Mouse (Mus musculus): ENCODE measurements around the gene Klhl2.

The Klhl2 gene

DNA sequence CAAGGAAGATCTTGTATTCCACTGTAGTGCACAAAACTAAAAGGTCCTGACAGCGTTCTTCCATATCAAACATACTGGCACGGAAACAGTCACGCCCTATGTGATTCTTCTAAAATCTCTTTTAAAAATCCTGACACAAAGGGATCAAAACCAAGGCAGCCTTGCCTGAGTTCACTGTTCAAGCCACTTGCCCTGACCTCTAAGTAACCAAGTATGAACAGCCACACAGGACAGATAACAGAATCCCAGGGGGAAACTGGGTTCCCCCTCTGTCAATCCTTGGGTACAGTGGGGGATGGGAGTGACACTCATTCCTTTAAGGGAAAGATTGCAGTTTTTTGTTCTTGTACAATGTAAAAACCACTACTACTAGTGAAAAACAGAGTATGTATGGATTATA is 19.9 kb downstream of the Klhl2 start:
- no peak for DNase-seq

DNA sequence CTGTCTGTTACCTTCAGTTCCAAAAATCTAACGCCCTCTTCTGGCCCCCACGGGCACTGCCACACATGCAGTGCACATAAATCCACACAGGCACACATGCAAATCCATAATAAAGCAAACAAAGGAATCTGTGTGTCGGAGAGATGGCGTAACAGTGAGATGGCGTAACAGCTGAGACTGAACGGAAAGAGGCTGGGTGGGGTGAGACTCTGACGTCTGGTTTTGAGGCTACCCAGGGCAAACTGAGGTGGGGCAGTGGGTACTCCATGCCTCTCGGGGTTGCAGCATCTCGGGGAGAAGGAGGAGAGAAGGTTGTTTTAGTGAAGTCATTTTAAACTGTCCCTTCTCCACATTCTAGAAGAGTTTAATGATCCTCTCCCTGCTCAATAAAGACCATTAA is 20.4 kb downstream of the Klhl2 start:
- DNase-seq, result peak; percentile 48 to 51

DNA sequence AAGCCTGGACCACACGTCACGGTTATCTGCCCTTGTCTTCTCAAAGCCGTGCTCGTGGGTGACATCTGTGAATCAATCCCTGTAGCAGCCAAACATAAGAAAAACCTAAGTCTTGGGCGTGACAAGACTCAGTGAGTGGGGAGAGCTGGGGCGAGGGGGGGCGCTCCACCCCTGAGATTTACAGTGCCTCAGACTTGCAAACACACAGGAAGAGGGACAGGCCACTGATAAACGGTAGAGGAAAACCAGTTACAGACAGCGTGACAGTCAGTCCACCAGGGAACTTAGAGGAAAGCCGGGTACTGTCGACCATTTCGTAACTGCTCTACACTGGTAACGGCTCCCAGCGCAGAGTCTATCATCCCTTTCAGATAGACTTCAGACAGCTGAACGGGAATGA is 21.4 kb downstream of the Klhl2 start:
- DNase-seq, result no peak

DNA sequence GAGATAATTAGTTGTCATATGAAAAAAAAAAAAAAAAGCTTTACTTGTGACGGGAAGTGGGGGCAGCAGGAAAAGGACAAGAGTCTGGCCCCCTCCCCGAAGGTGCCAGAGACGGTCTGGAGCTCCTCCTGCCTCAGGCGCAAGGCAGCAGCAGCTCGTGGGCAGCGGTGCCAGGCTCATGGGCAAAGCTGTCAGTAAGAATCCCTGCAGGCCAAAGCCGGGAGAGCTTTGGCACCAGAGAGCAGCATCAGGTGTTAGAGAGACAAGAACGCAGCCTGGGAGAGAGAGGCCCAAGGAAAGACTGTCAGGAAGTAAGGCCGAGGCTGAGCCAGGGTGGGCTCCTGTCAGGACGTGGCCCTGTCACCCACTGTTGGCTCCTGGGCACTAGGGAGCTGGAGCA is 22.5 kb downstream of the Klhl2 start:
- no peak for DNase-seq

DNA sequence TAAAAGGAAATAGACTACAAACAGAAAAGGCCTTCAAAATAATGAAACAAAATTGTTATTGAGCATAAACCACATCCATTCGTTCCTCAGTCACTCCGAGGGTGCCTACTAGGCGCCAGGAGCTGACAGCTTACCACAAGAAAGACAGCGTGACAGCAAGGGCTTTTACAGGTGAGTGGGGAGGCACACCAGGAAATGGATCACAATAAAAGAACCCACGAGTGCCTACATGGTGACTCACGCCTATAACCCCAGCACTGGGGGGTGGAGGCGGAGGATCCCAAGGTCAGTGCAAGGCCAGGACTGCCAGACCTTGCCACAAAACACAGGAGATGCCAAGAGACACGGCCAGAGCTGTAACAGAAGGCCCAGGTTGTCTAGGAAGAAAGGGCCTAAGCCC is 23.4 kb downstream of the Klhl2 start:
- peak in 1 of 2 experiments; percentile 38 for DNase-seq

DNA sequence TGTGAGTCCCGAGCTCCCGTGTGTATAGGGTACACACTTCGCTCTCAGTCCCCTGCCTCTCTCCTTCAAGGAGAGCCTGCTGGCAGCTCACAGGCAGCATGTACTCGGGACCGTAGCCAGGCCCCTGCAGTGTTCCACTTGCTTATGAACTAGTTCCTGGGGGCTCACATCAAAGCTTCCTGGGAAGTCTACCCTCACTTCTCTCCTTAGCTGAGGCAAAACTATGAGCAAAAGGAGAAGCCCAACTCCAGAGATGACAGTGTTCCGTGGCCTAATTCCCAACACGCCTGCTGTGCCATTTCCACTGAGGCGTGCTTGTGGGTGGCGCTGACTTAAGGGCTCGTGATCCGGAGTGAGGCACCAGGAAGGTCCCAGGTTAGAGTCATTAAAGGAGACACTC is 25.9 kb downstream of the Klhl2 start:
- no peak for DNase-seq

DNA sequence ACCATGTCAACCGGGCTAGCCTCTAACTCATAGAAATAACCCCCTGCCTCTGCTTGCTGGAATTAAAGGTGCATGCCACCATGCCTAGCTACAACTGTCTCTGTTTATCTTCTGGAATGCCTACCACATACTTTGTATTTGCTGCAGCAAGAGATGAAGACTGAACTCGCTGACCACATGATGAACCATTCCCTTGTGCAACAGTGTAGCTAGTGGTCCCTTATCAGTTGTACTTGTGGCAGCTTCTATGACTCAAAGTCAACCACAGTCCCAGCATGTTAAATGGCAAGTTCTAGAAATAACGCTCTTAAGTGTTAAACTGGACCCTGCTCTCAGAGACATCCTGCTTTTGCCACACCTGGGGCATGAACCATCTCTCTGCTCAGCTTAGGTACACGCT is 28.9 kb downstream of the Klhl2 start:
- DNase-seq, result no peak

DNA sequence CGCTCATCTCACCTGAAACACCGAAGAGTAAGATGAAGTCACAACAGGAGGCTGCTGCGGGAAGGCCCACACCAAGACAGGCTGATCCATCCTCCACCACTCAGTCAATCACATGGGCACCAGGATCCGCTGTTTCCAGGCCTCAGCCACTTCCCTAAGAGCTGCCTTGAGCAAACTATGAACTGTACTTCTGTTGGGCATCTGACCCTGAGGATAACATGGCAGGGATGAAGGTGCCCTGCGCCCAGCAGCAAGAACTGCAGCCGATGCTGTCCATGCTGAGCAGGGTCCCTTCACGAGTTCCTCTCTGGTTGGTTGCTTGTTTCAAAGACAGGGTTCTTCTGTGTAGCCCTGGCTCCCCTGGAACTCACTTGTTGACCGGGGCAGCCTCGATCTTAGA is 38.0 kb downstream of the Klhl2 start:
- no peak for DNase-seq

DNA sequence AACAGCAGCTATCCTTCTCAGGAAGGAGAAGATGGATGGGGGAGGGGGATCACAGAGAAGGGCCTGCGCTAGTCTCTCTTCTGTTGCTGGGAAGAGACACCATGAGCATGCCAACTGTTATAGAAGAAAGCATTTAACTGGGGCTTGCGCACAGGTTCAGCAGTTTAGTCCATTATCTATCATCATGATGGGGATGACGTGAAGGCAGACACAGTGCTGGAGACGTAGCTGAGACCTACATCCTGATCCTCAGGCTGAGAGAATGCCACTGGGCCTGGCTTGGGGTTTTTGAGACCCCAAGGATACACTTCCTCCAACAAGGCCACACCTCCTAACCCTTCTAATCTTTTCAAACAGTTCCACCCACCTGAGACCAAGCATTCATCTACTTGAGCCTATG is 38.7 kb downstream of the Klhl2 start:
- no peak for DNase-seq

DNA sequence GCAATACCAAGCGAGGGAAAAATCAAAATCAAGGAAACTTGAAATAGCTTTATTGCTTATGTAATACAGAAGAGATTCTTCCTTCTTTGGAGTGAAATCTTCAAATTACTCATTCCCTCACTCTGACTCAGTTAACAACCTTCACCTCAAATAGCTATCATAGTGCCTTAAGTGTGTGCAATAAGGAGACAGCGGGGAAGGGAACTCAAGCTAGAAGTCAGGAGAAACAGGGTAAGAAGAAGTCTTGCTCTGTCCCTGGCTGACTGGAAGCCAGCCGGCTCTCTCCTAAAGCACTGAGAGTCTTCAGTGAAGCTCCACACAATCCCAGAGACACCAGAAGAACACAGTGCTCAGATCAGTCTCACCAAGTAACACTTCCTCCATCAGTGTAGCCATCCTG is 43.3 kb downstream of the Klhl2 start:
- no peak for DNase-seq

DNA sequence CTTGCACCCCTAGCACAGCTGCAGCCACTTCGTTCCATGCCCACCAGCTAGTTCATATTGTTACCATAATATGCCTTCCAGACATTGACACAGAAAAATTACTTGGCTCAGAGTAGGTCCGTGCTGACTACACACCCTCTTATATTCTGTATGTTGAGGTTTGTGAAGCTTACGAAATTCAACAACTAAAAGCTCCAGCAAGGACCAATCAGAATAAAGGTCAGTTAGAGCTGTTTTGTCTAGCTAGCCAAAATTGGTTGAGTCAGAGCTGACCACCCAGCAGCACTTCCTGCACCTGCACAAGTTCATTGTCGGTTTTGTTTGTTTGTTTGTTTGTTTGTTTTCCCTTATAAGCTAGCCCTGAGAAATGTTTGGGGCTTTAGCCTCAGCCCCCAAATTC is 44.8 kb downstream of the Klhl2 start:
- no peak for DNase-seq

DNA sequence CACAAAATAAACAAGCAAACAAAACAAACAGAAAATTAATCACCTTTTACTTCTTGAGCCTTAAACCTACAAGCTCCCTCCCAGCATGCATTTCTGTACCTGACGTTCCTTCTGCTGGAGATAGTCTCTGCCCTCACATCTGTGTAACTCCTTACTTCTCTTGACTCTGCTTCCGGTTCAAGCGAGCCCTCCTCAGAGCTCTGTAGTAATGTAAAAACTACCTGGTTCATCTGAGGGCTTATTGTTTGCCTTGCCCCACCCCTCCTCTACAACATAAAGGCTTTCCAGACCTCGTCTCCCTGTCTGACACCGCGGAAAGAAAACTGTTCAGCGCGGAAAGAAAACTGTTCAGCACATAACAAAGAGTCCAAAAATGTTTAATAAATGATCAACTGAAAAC is 50.5 kb downstream of the Klhl2 start:
- DNase-seq, result no peak

DNA sequence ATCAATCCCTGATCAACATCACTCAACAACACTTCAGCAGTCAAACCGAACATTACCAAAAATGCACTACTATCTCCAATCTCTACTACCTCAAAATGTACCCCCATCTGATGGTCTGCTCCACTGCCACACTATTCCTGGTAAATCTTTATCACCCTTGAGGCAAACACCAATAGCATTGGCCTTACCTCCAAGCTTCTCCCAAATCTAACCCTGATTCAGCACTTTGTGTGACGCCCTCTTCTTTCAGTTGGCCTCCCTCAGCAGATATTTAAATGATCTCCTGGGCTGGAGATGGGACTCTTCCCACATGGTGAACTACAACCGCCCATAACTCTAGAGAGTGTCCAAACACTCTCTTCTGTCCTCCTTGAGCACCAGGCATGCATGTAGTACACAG is 51.3 kb downstream of the Klhl2 start:
- no peak for DNase-seq

DNA sequence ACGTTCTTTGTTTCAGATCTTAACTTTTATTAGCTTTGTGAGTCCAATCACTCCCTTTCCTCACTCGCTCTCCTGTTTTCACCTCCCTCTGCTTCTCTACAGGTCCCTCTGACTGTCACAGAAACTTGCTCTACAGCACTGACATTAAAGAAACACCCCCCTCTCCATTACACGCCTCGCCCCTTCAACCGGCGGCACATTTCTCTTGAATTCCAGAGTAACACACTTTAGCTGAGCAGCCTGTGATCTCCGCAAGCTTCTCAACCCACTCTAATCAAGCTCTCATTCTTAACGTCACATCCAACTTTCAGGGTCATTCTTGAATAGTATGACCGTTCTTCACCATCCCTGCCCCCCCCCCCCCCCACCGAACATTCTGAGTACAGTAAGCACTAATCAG is 52.1 kb downstream of the Klhl2 start:
- DNase-seq, result no peak

DNA sequence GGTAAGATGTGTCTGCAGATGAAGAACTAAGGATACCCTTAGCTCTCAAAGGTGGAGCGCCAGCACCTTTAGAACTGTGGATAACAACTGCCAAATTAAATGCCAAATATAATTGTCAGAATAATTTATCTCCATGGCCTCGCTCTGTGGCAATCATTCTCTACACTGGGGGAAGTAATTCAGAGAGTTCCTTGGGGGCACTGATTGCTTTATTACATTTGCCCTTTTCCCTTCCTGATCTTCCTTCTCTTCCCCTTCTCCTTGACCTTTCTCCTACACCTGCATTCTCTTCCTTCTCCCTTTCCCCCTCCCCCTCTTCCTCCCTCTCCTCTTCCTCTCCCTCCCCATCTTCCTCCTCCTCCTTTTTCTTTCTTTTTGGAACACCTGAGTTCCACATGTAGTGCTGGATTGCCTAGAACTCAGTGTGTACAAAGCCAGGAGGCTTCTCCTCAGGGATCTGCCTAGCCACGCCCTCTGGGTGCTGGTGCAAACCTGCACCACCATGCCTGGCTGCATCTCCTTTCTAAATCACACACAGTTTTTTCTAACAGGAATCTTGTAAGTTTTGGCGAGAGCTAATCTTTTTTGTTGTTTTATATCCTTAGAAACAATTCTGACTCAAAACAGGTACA is 58.5 kb downstream of the Klhl2 start:
- DNase-seq, result no peak

DNA sequence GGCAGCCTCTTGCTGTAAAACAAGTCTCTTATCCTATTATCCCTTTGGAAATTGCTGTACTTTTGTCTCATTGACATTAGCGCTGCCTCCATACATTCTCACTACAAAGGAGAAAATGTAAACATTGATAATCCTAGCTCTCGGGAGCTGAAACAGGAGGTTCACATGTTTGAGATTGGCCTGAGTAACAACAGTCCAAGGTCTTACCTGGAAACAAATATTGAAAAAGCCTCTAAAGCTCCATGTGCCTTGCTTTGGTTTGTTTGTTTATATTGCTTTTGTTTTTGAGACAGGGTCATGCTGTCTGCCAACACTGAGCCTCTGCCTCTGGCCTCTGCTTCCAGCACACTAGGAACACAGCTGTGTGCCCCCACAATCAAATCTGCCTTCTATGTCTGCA is 59.4 kb downstream of the Klhl2 start:
- DNase-seq, result no peak

DNA sequence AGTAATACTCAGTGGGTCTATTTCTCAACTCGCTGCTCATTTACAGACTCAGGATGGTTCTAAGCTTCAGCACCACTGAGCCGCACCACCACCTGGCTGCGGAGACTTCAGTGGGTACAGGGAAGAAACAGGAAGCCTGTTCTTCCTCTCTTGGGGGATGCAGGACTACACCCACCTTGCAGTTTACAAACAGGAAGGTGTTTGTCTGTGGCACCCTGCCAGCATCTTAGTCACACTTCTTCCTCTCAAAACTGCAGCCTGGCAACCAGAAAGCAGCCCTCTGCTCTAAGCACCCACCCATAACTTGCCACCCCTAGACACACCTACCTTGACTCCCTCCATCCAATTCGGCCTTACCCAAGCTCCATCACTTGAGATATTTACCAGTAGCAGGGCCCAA is 61.1 kb downstream of the Klhl2 start:
- DNase-seq, result peak; percentile 76 to 82

DNA sequence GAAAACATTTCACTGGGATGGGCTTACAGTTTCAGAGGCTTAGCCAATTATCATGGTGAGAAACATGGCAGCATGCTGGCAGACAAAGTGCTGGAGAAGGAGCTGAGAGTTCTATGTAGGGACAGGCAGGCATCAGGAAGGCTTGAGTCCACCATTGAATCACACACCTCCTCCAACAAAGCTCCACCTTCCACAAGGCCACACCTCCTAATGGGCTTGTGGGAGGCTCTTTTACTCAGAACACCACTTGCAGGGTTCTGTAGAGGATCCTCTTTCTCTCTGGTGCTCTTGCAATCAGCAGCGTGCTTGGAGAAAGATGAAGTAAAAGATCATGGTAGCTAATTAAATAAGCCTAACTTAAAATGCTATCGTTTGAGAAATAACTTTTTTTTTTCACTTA is 63.0 kb downstream of the Klhl2 start:
- DNase-seq, result no peak

DNA sequence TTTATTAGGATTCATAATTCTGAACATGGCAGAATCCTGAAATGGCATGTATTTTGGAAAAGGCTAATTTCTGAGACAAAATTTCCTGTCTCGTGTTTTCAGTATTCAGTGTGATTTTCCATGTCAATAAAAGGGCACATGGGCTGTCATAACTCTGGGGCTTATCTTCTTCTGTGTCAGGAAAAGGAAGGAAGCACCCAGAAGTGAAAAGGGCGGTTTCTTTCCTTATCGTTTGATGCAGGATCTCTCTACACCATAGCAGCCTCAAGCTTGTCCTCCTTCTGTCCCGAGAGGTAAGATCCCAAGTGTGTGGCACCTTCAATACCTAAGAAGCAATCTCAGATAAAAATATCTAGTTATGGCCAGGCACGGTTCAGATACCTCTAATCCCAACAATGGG is 65.6 kb downstream of the Klhl2 start:
- DNase-seq, result no peak

DNA sequence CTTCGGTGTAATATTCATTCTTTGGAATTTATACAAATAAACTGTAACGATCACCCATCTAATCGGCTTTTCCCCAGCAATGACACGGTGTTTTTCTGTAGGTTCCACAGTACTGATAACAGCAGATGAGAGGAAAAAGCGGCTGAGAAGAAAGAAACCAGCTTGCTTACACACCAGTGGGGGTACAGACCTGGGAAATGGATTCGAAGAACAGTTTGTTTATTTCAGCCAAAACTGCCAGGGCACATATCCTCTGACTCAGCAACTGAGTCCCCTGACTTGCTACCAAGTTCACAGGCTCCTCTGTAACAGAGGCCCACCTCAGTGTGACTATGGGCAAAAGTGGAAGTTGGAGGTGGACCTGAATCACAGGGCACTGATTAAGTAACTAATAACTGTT is 67.9 kb downstream of the Klhl2 start:
- no peak for DNase-seq

DNA sequence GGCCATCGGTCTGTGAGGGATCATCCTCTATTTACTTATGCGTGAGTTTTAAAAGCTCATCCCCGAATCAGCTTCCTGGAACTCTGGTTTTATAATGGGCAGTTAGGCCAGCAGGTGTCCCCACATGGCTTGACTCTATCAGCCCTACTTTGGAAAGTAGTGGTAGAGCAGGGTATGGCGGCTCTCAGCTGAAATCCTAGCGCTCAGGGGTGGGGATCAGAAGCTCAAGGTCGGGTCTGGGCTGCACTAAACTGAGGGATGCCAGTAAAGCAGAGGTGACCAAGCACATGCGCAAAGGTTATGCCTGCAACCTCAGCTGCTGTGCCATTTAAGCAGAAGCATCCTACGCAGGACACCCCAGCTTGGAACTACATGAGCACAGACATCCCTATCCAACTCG is 71.9 kb downstream of the Klhl2 start:
- DNase-seq, result no peak

DNA sequence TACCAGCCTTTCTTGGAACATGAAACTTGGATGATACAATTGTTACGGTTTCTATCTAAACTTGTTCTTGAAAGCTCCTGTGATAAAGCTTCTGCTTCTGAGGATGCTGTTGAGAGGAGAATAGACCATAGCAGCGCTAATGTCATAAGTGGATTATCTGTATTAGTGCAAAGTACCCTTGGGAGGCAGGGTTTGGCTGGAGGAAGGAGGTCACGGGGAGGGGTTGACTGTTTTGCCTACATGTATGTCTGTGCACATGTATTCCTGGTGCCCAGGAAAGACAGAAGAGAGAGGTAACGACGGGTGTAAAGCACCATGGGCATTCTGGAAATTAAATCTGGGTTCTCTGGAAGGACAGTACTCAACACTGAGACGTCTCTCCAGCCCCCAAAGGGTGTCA is 75.7 kb downstream of the Klhl2 start:
- DNase-seq, result no peak

DNA sequence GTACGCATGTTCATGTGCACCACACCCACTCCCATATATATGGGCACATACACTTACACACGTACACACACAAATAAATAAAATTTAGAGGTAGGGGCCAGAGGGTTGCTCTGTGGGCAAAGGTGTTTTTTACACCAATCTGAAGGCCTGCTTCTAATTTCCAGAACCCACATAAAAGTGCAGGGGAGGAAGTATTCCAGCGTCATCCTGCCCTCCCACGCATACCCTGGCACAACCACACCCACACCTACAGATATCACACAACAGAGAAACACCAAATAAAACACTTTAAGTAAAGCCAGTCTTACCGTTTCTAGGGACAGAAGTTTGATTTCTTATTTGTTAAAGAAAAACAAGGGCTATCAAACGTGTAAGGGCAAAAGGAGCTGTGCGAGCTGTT is 79.0 kb downstream of the Klhl2 start:
- DNase-seq, result no peak

DNA sequence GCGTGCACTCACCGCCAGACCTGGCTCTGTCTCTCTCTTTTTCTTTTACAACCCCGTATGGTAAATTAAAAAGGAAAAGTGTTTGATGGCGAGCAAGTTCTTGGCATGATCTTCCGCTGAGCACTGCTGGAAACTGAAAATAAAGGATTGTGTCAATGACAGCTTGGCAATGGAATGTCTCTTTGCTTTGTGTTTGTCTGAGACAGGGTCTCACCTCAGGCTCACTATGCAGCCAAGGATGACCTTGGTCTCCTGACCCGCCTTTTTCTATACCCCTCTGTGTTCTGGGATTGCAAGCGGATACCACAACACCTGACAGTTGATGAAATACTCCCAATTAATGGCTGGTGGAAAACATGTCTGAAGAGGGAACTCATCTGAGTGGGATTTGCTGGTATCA is 80.2 kb downstream of the Klhl2 start:
- no peak for DNase-seq

DNA sequence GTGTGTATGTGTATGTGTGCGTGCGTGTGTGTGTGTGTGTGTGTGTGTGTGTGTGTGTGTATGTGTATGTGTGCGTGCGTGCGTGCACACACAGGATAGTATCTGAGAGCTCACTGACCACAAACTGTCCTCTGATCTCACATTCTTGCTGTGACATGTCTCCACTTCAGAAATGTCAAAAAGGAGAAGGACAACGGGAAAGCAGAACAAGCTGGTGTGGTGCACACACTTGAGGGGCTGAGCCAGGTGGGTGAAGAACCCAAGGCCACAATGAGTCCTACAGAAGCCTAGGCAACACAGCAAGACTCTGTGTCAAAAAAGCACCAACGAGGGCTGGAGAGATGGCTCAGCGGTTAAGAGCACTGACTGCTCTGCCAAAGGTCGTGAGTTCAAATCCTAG is 81.2 kb downstream of the Klhl2 start:
- no peak for DNase-seq

DNA sequence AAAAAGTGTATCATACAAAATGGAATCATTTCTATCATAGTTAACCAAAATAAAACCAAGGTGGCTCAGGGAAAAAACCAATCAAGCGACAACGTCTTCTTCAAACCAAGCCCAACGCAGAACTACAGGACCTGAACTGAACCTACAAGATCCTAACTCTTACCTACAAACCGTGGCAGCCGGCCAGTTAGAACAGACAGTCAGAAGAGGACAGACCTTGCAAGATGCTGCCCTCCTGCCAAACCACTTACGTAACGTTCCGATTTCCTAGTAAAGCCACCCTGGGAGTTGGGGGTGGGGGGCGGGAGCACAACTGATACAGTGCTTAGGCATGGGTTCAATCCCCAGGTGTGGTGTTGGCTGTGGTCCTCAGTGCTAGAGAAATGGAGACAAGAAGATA is 82.8 kb downstream of the Klhl2 start:
- DNase-seq, result peak; percentile 34 to 42
